In genomic region chr11:101873909-101874308, GRCm38 (mm10) we compare ENCODE assay signal across 15 mouse cellular contexts. TPM values are rescaled to one million over a fixed set of nuclear protein-coding genes. Genes with fewer than 3 reads are reported as not detected.
DNase-seq lines count a peak whose midpoint lies in the region; ATAC-seq and TF ChIP-seq lines count a peak whose summit lies in the region.
"Had no signal": no experiment of that assay in that cellular context is flagged by ENCODE, and none has a peak within 500 bp of the region (broad histone marks: within the 10 kb centered on the region; RNA-seq: fewer than 3 reads in every experiment).

No protein-coding gene starts in this region.

- peaks cover 51% of the 10 kb centered on the region for H3K4me1 ChIP-seq in lung, embryonic 15.5 days
- H3K4me1 ChIP-seq in heart, embryonic 12.5 days (replicated peaks): peaks cover 35% of the 10 kb centered on the region
- H3K4me1 ChIP-seq in limb, embryonic 14.5 days (ENCODE audit: control insufficient read depth, insufficient read depth, low read length): peaks cover 27% of the 10 kb centered on the region

- peak; percentile 26 for DNase-seq in gastrocnemius, adult 18-20 months (ENCODE audit: low spot score)
- no peak for DNase-seq in gastrocnemius, postnatal 36 days
- DNase-seq in lung, postnatal 25 days (ENCODE audit: low spot score): no peak
- peak; percentile 42 for DNase-seq in limb, embryonic 14.5 days (ENCODE audit: low spot score)
- DNase-seq in urinary bladder, postnatal 14 days (ENCODE audit: low spot score): no peak
- no peak for DNase-seq in spleen, postnatal 4 days (ENCODE audit: low spot score in 2 of 2)
- DNase-seq: B cell, adult 2 months; liver, embryonic 13.5 days had no signal

- H3K27me3 ChIP-seq in lung, embryonic 15.5 days: no peaks in the 10 kb centered on the region
- H3K27me3 ChIP-seq in heart, embryonic 12.5 days (replicated peaks): no peaks in the 10 kb centered on the region
- H3K27me3 ChIP-seq in limb, embryonic 14.5 days (ENCODE audit: control insufficient read depth, insufficient read depth, low read length): no peaks in the 10 kb centered on the region
- H3K27me3 ChIP-seq: neural tube, embryonic 12.5 days had no signal

- ATAC-seq in lung, embryonic 15.5 days (ENCODE audit: borderline replicate concordance, extremely low read depth, low FRiP score, low TSS enrichment): 0 out of 2 replicates have a peak, but pooled peaks have one; percentile 57
- ATAC-seq in heart, embryonic 12.5 days (ENCODE audit: insufficient number of reproducible peaks, low FRiP score): no peak
- peak; percentile 53 for ATAC-seq in limb, embryonic 14.5 days (ENCODE audit: low FRiP score, low read depth)
- ATAC-seq: intestine, embryonic 16.5 days had no signal

- H3K9ac ChIP-seq in lung, embryonic 15.5 days: no peak overlapping the region
- no peak overlapping the region for H3K9ac ChIP-seq in heart, embryonic 12.5 days
- no peak overlapping the region for H3K9ac ChIP-seq in limb, embryonic 14.5 days (ENCODE audit: low read depth, low read length, severe bottlenecking)
- H3K9ac ChIP-seq: forebrain, embryonic 12.5 days; liver, embryonic 13.5 days; neural tube, embryonic 12.5 days had no signal

- H3K36me3 ChIP-seq in lung, embryonic 15.5 days: no peaks in the 10 kb centered on the region
- no peaks in the 10 kb centered on the region for H3K36me3 ChIP-seq in heart, embryonic 12.5 days
- no peaks in the 10 kb centered on the region for H3K36me3 ChIP-seq in limb, embryonic 14.5 days (ENCODE audit: control insufficient read depth, insufficient read depth, low read length)
- H3K36me3 ChIP-seq: forebrain, embryonic 12.5 days; liver, embryonic 13.5 days; midbrain, embryonic 10.5 days; neural tube, embryonic 12.5 days had no signal

- no peaks in the 10 kb centered on the region for H3K9me3 ChIP-seq in lung, embryonic 15.5 days
- no peaks in the 10 kb centered on the region for H3K9me3 ChIP-seq in heart, embryonic 12.5 days (replicated peaks)
- H3K9me3 ChIP-seq in limb, embryonic 14.5 days (ENCODE audit: control insufficient read depth, low read length): no peaks in the 10 kb centered on the region
- H3K9me3 ChIP-seq: forebrain, embryonic 12.5 days; liver, embryonic 13.5 days; midbrain, embryonic 10.5 days; neural tube, embryonic 12.5 days had no signal

- TF ChIP-seq POLR2A in limb, embryonic 14.5 days (IDR thresholded peaks at IDR 0.05; ENCODE audit: borderline replicate concordance, extremely low read depth, insufficient read depth, insufficient read length): no peak

- no peak overlapping the region for H3K4me3 ChIP-seq in lung, embryonic 15.5 days
- no peak overlapping the region for H3K4me3 ChIP-seq in heart, embryonic 12.5 days
- no peak overlapping the region for H3K4me3 ChIP-seq in limb, embryonic 14.5 days (replicated peaks; ENCODE audit: low read length)
- H3K4me3 ChIP-seq: forebrain, embryonic 12.5 days; liver, embryonic 13.5 days; midbrain, embryonic 10.5 days; neural tube, embryonic 12.5 days had no signal

- H3K4me2 ChIP-seq in lung, embryonic 15.5 days: no peak overlapping the region
- H3K4me2 ChIP-seq in heart, embryonic 12.5 days: no peak overlapping the region
- H3K4me2 ChIP-seq in limb, embryonic 14.5 days (replicated peaks; ENCODE audit: low read depth, low read length, severe bottlenecking): no peak overlapping the region
- H3K4me2 ChIP-seq: forebrain, embryonic 12.5 days; liver, embryonic 13.5 days; neural tube, embryonic 12.5 days had no signal

- intact Hi-C loops in gastrocnemius, postnatal 36 days (cut with DNase I): no loop called here

- 40% methylated on average over 8 of the region's 8 CpGs for WGBS in lung, embryonic 15.5 days
- 33% methylated on average over 8 of the region's 8 CpGs for WGBS in heart, embryonic 12.5 days
- WGBS in limb, embryonic 14.5 days: 39% methylated on average over 8 of the region's 8 CpGs

- H3K27ac ChIP-seq in lung, embryonic 15.5 days: peak overlapping the region; percentile 16; the same call in 1 of the 2 replicates
- H3K27ac ChIP-seq in heart, embryonic 12.5 days (ENCODE audit: poor library complexity, severe bottlenecking): peak overlapping the region; percentile 32; the same call in 1 of the 2 replicates
- peak overlapping the region; percentile 48; the same call in 1 of the 2 replicates for H3K27ac ChIP-seq in limb, embryonic 14.5 days (replicated peaks; ENCODE audit: low read depth, low read length)
- H3K27ac ChIP-seq: forebrain, embryonic 12.5 days; liver, embryonic 13.5 days; midbrain, embryonic 10.5 days; neural tube, embryonic 12.5 days had no signal

RNA-seq across cellular contexts. Expression of gene Meox1, which starts 20.3 kb away (rescaled TPM):
- 1 to 10 TPM; 1.3 to 3.8 TPM for total RNA-seq in gastrocnemius, adult 18-20 months (2021)
- 1 to 10 TPM; 3.1 to 3.5 TPM for total RNA-seq in gastrocnemius, postnatal 36 days (2021)
- 10.3 and 10.4 TPM in 2 replicates for polyA plus RNA-seq in lung, embryonic 15.5 days (2015; fragmentation: Nextera tagmentation; extraction: Ambion mirVana)
- 22.7 and 24.1 TPM in 2 replicates for polyA plus RNA-seq in heart, embryonic 12.5 days (2016; fragmentation: Nextera tagmentation; extraction: Ambion mirVana)
- polyA plus RNA-seq in limb, embryonic 14.5 days (2012; rRNA removed): 20.0 and 20.8 TPM in 2 replicates
- 14.0 and 15.2 TPM in 2 replicates for polyA plus RNA-seq in limb, embryonic 14.5 days (2014; fragmentation: Nextera tagmentation; extraction: Ambion mirVana)
- total RNA-seq: MEL had no signal

Comparison
In these comparisons a context has a peak if more than half of its experiments do, and no peak if none do; other contexts are left out.
1. DNase-seq: peak in gastrocnemius, adult 18-20 months (single experiment) and limb, embryonic 14.5 days (single experiment); none in gastrocnemius, postnatal 36 days (0 of 2), lung, postnatal 25 days (single experiment), urinary bladder, postnatal 14 days (single experiment) and spleen, postnatal 4 days (0 of 2).
2. Peak in every context shown above with its lines, with median percentiles within 50 percentile points of each other: H3K27ac ChIP-seq.